Mouse (Mus musculus): Measurements from ENCODE around the gene Oaz3. TPM values are rescaled to one million over a fixed set of nuclear protein-coding genes. Genes with fewer than 3 reads are reported as not detected.
A peak's percentile ranks its signal among the peaks of the same experiment; 100 is the strongest.

Gene Oaz3
- total and polyA plus RNA-seq, 2 experiments from 2014 or later, result 0.85 TPM; not detected in 1

GRCm38 (mm10) chr3:94399663-94400310 lies 43.9 kb downstream of the Oaz3 start:
- peak overlapping the region; percentile 53; the same call in 1 of the 2 replicates for H3K9ac ChIP-seq
- H3K4me3 ChIP-seq (ENCODE audit: low read depth, low read length), result peak overlapping the region; percentile 38
- no peaks in the 10 kb centered on the region for H3K9me3 ChIP-seq (ENCODE audit: low read length)
- WGBS, result 13% methylated on average over 5 of the region's 5 CpGs
- H3K27ac ChIP-seq (ENCODE audit: low read depth, low read length), result no peak overlapping the region
- H3K4me2 ChIP-seq (ENCODE audit: low read depth), result peak overlapping the region; percentile 79
- no peaks in the 10 kb centered on the region for H3K27me3 ChIP-seq (ENCODE audit: insufficient read depth, low read length)
- no peaks in the 10 kb centered on the region for H3K36me3 ChIP-seq (ENCODE audit: insufficient read depth)
- no peak for TF ChIP-seq CTCF (IDR thresholded peaks at IDR 0.05; ENCODE audit: low read depth)
- H3K4me1 ChIP-seq (ENCODE audit: insufficient read depth), result 0 out of 2 replicates have a peak, but pooled peaks cover 5% of the 10 kb centered on the region
- ATAC-seq (no peak), DNase-seq (peak; percentile 14)

GRCm38 (mm10) chr3:94398943-94399481 lies 44.7 kb downstream of the Oaz3 start:
- Histone ChIP-seq H3K4me3 (ENCODE audit: low read depth, low read length) (peak overlapping the region; percentile 38), H3K4me2 (ENCODE audit: low read depth) (peak overlapping the region; percentile 79), H3K27me3 (ENCODE audit: insufficient read depth, low read length) (no peaks in the 10 kb centered on the region), H3K27ac (ENCODE audit: low read depth, low read length) (peak overlapping the region; percentile 57; the same call in 1 of the 2 replicates), H3K4me1 (ENCODE audit: insufficient read depth) (0 out of 2 replicates have a peak, but pooled peaks cover 5% of the 10 kb centered on the region), H3K9ac (peak overlapping the region; percentile 53), H3K9me3 (ENCODE audit: low read length) (no peaks in the 10 kb centered on the region), H3K36me3 (ENCODE audit: insufficient read depth) (no peaks in the 10 kb centered on the region)
- DNase-seq (peak; percentile 86), ATAC-seq (peak; percentile 98)
- TF ChIP-seq CTCF (IDR thresholded peaks at IDR 0.05; ENCODE audit: low read depth), result peak; percentile 57
- WGBS, result under 1% methylated on average over 20 of the region's 20 CpGs

- H3K36me3 ChIP-seq (ENCODE audit: insufficient read depth), result no peaks in the 10 kb centered on the region
Measured at GRCm38 (mm10) chr3:94398217-94398616, 45.5 kb downstream of the Oaz3 start, which contains the start of gene Lingo4. TSS of gene Lingo4 (plus strand) at chr3:94398517.

GRCm38 (mm10) chr3:94396851-94397250 lies 46.9 kb downstream of the Oaz3 start:
- H3K4me2 ChIP-seq (ENCODE audit: low read depth), result no peak overlapping the region
- no peak for DNase-seq
- 83% methylated on average over 4 of the region's 4 CpGs for WGBS
- H3K27me3 ChIP-seq (ENCODE audit: insufficient read depth, low read length), result no peaks in the 10 kb centered on the region
- TF ChIP-seq CTCF (IDR thresholded peaks at IDR 0.05; ENCODE audit: low read depth), result no peak
- no peaks in the 10 kb centered on the region for H3K9me3 ChIP-seq (ENCODE audit: low read length)
- H3K9ac ChIP-seq, result no peak overlapping the region
- H3K36me3 ChIP-seq (ENCODE audit: insufficient read depth), result no peaks in the 10 kb centered on the region
- no peak overlapping the region for H3K4me3 ChIP-seq (ENCODE audit: low read depth, low read length)
- ATAC-seq, result no peak
- H3K4me1 ChIP-seq (ENCODE audit: insufficient read depth), result 0 out of 2 replicates have a peak, but pooled peaks cover 5% of the 10 kb centered on the region
- H3K27ac ChIP-seq (ENCODE audit: low read depth, low read length), result no peak overlapping the region

More at GRCm38 (mm10) chr3:94398217-94398616, 45.5 kb downstream of the Oaz3 start, which contains the start of gene Lingo4:
- Histone ChIP-seq H3K4me3 (ENCODE audit: low read depth, low read length) (peak within 1 kb of the TSS; percentile 38), H3K9ac (peak within 1 kb of the TSS; percentile 53), H3K9me3 (ENCODE audit: low read length) (no peaks in the 10 kb centered on the region), H3K4me2 (ENCODE audit: low read depth) (peak within 1 kb of the TSS; percentile 79), H3K27me3 (ENCODE audit: insufficient read depth, low read length) (no peaks in the 10 kb centered on the region), H3K4me1 (ENCODE audit: insufficient read depth) (0 out of 2 replicates have a peak, but pooled peaks cover 5% of the 10 kb centered on the region), H3K27ac (ENCODE audit: low read depth, low read length) (peak within 1 kb of the TSS; percentile 57; the same call in 1 of the 2 replicates)
- no peak for ATAC-seq
- no peak for TF ChIP-seq CTCF (IDR thresholded peaks at IDR 0.05; ENCODE audit: low read depth)
- WGBS, result 74% methylated on average over 6 of the region's 6 CpGs
- no peak for DNase-seq

GRCm38 (mm10) chr3:94396336-94396735 lies 47.4 kb downstream of the Oaz3 start:
- ATAC-seq (no peak), DNase-seq (no peak)
- no peak overlapping the region for H3K4me2 ChIP-seq (ENCODE audit: low read depth)
- H3K4me3 ChIP-seq (ENCODE audit: low read depth, low read length), result no peak overlapping the region
- 75% methylated on average over 1 of the region's 1 CpGs for WGBS
- TF ChIP-seq CTCF (IDR thresholded peaks at IDR 0.05; ENCODE audit: low read depth), result no peak
- H3K27ac ChIP-seq (ENCODE audit: low read depth, low read length), result no peak overlapping the region
- 0 out of 2 replicates have a peak, but pooled peaks cover 5% of the 10 kb centered on the region for H3K4me1 ChIP-seq (ENCODE audit: insufficient read depth)
- no peaks in the 10 kb centered on the region for H3K9me3 ChIP-seq (ENCODE audit: low read length)
- no peak overlapping the region for H3K9ac ChIP-seq
- H3K27me3 ChIP-seq (ENCODE audit: insufficient read depth, low read length), result no peaks in the 10 kb centered on the region
- H3K36me3 ChIP-seq (ENCODE audit: insufficient read depth), result no peaks in the 10 kb centered on the region

GRCm38 (mm10) chr3:94393049-94393448 lies 50.7 kb downstream of the Oaz3 start:
- no peak overlapping the region for H3K4me2 ChIP-seq (ENCODE audit: low read depth)
- H3K27me3 ChIP-seq (ENCODE audit: insufficient read depth, low read length), result no peaks in the 10 kb centered on the region
- no peak overlapping the region for H3K9ac ChIP-seq
- no peak for DNase-seq
- H3K9me3 ChIP-seq (ENCODE audit: low read length), result no peaks in the 10 kb centered on the region
- H3K27ac ChIP-seq (ENCODE audit: low read depth, low read length), result no peak overlapping the region
- 66% methylated on average over 4 of the region's 4 CpGs for WGBS
- no peak for ATAC-seq
- no peaks in the 10 kb centered on the region for H3K36me3 ChIP-seq (ENCODE audit: insufficient read depth)
- no peak overlapping the region for H3K4me3 ChIP-seq (ENCODE audit: low read depth, low read length)
- no peaks in the 10 kb centered on the region for H3K4me1 ChIP-seq (ENCODE audit: insufficient read depth)
- no peak for TF ChIP-seq CTCF (IDR thresholded peaks at IDR 0.05; ENCODE audit: low read depth)

- H3K27ac ChIP-seq (ENCODE audit: low read depth, low read length), result no peak overlapping the region
- no peak overlapping the region for H3K4me2 ChIP-seq (ENCODE audit: low read depth)
- H3K36me3 ChIP-seq (ENCODE audit: insufficient read depth), result no peaks in the 10 kb centered on the region
- no peaks in the 10 kb centered on the region for H3K4me1 ChIP-seq (ENCODE audit: insufficient read depth)
- H3K4me3 ChIP-seq (ENCODE audit: low read depth, low read length), result no peak overlapping the region
- H3K9ac ChIP-seq, result no peak overlapping the region
- no peaks in the 10 kb centered on the region for H3K27me3 ChIP-seq (ENCODE audit: insufficient read depth, low read length)
- H3K9me3 ChIP-seq (ENCODE audit: low read length), result no peaks in the 10 kb centered on the region
- ATAC-seq, result no peak
- 83% methylated on average over 2 of the region's 2 CpGs for WGBS
- TF ChIP-seq CTCF (IDR thresholded peaks at IDR 0.05; ENCODE audit: low read depth), result no peak
- DNase-seq, result no peak
Measured at GRCm38 (mm10) chr3:94392128-94392527, 51.6 kb downstream of the Oaz3 start.
